Mouse (Mus musculus) CH12.LX (cell line): ENCODE measurements at regions not wholly inside any gene's neighbourhood (a gene's known extent, or its start where the extent isn't known, plus 50 kb on each side); places are given as distances from the start of the nearest gene placed in this dataset.

Experiments used
- DNase-seq: peaks from one replicate; pipeline ENCODE4 v3.0.0-alpha.2; 2013; ENCODE audit errors: extremely low read depth
- H3K27ac ChIP-seq: 2 replicates; pipeline ENCODE4 v1.5.1; 2012; ENCODE audit warnings: low read depth, mild to moderate bottlenecking, control low read depth, moderate library complexity; ENCODE audit not compliant: insufficient read depth
- H3K27me3 ChIP-seq: replicated peaks from 2 replicates; pipeline ENCODE3; 2012; ENCODE audit warnings: inconsistent platforms
- H3K36me3 ChIP-seq, 2 experiments: replicated peaks in 1 of 2; 2 replicates each; pipeline versions ENCODE3 to v1.6.1; 2012; ENCODE audit warnings: inconsistent platforms in 1 of 2, low read length in 1 of 2, mild to moderate bottlenecking in 1 of 2, mixed read lengths in 1 of 2, moderate library complexity in 1 of 2; ENCODE audit not compliant: control insufficient read depth in 1 of 2, insufficient read depth in 1 of 2
- H3K4me1 ChIP-seq, 2 experiments: 2 replicates each; pipeline ENCODE4 v1.6.1; 2012; ENCODE audit warnings: inconsistent platforms in 1 of 2, moderate library complexity in 1 of 2; ENCODE audit not compliant: insufficient read depth in 2 of 2, control insufficient read depth in 1 of 2
- H3K4me2 ChIP-seq: 2 replicates; pipeline ENCODE4 v1.6.1; 2012; ENCODE audit warnings: low read depth, mild to moderate bottlenecking, control low read depth; ENCODE audit not compliant: poor library complexity, insufficient read depth, severe bottlenecking
- H3K4me3 ChIP-seq, 3 experiments: fragments of 150-350 bp in 1 of 3; sonication (generic) in 1 of 3; replicated peaks in 1 of 3; 2 replicates each; pipeline versions ENCODE3 to v1.5.1; 2011 to 2012; ENCODE audit warnings: low read depth in 2 of 3, low read length in 2 of 3, mild to moderate bottlenecking in 2 of 3, moderate library complexity in 2 of 3, control low read depth in 1 of 3, improper control_type of control experiment in 1 of 3, inconsistent platforms in 1 of 3, mixed read lengths in 1 of 3; ENCODE audit not compliant: poor library complexity in 1 of 3
- H3K79me2 ChIP-seq: replicated peaks from 2 replicates; pipeline ENCODE4 v1.6.1; 2012; ENCODE audit warnings: mild to moderate bottlenecking, moderate library complexity; ENCODE audit not compliant: control insufficient read depth, poor library complexity, insufficient read depth, severe bottlenecking; ENCODE audit errors: extremely low read depth
- H3K9ac ChIP-seq: 2 replicates; pipeline ENCODE4 v1.6.1; 2012; ENCODE audit warnings: low read depth, mild to moderate bottlenecking, control low read depth, moderate library complexity; ENCODE audit not compliant: insufficient read depth
- H3K9me3 ChIP-seq: replicated peaks from 2 replicates; pipeline ENCODE3; 2012; ENCODE audit warnings: low read length, inconsistent platforms, mixed read lengths
- BHLHE40 ChIP-seq: IDR thresholded peaks from 2 replicates; pipeline ENCODE4 v1.6.1; 2011; ENCODE audit warnings: mild to moderate bottlenecking, low read depth, low read length, improper control_type of control experiment
- CHD1 ChIP-seq: IDR thresholded peaks from 2 replicates; pipeline ENCODE4 v1.6.1; 2012; ENCODE audit warnings: low read depth, low read length, improper control_type of control experiment, inconsistent platforms
- ELF1 ChIP-seq: IDR thresholded peaks from 2 replicates; pipeline ENCODE4 v1.6.1; 2014; ENCODE audit warnings: low read depth, mild to moderate bottlenecking, inconsistent platforms, low read length, improper control_type of control experiment
- EP300 ChIP-seq: IDR thresholded peaks from 2 replicates; pipeline ENCODE4 v1.6.1; 2011; ENCODE audit warnings: low read length, improper control_type of control experiment
- ETS1 ChIP-seq: conservative IDR thresholded peaks from 2 replicates; pipeline ENCODE4 v1.6.1; 2012; ENCODE audit warnings: low read depth, mild to moderate bottlenecking, inconsistent platforms, low read length, improper control_type of control experiment, moderate library complexity
- HCFC1 ChIP-seq: IDR thresholded peaks from 2 replicates; pipeline ENCODE4 v1.6.1; 2012; ENCODE audit warnings: low read depth, mild to moderate bottlenecking, inconsistent platforms, low read length, improper control_type of control experiment
- JUN ChIP-seq: IDR thresholded peaks from 2 replicates; pipeline ENCODE4 v1.6.1; 2011; ENCODE audit warnings: low read depth, mild to moderate bottlenecking, low read length, improper control_type of control experiment, moderate library complexity; ENCODE audit not compliant: insufficient read depth
- KAT2A ChIP-seq: IDR thresholded peaks from 2 replicates; pipeline ENCODE4 v1.6.1; 2012; ENCODE audit warnings: low read length, improper control_type of control experiment, inconsistent platforms; ENCODE audit not compliant: insufficient replicate concordance
- MAFK ChIP-seq: IDR thresholded peaks from 2 replicates; pipeline ENCODE4 v1.6.1; 2011; ENCODE audit warnings: low read length, improper control_type of control experiment; ENCODE audit not compliant: insufficient replicate concordance
- MXI1 ChIP-seq: IDR thresholded peaks from 2 replicates; pipeline ENCODE4 v1.6.1; 2011; ENCODE audit warnings: mild to moderate bottlenecking, low read depth, low read length, improper control_type of control experiment
- MYC ChIP-seq: IDR thresholded peaks from 2 replicates; pipeline ENCODE4 v1.6.1; 2011; ENCODE audit warnings: low read depth, mild to moderate bottlenecking, improper control_type of control experiment, low read length
- NELFE ChIP-seq: IDR thresholded peaks from 2 replicates; pipeline ENCODE4 v1.6.1; 2011; ENCODE audit warnings: low read depth, low read length, improper control_type of control experiment
- PAX5 ChIP-seq: IDR thresholded peaks from 2 replicates; pipeline ENCODE4 v1.6.1; 2012; ENCODE audit warnings: low read length, inconsistent platforms, mixed read lengths
- RAD21 ChIP-seq: IDR thresholded peaks from 2 replicates; pipeline ENCODE4 v1.6.1; 2011; ENCODE audit warnings: low read depth, mild to moderate bottlenecking, low read length, improper control_type of control experiment, moderate library complexity
- RCOR1 ChIP-seq: conservative IDR thresholded peaks from 2 replicates; pipeline ENCODE4 v1.6.1; 2012; ENCODE audit warnings: low read depth, mild to moderate bottlenecking, inconsistent platforms, low read length, improper control_type of control experiment
- UBTF ChIP-seq: IDR thresholded peaks from 2 replicates; pipeline ENCODE4 v1.6.1; 2012; ENCODE audit warnings: low read depth, mild to moderate bottlenecking, inconsistent platforms, low read length, improper control_type of control experiment, moderate library complexity
- USF1 ChIP-seq: IDR thresholded peaks from 2 replicates; pipeline ENCODE4 v1.6.1; 2014; ENCODE audit warnings: low read depth, mild to moderate bottlenecking, inconsistent platforms, low read length, improper control_type of control experiment
- USF2 ChIP-seq: conservative IDR thresholded peaks from 2 replicates; pipeline ENCODE4 v1.6.1; 2011; ENCODE audit warnings: low read depth, low read length, improper control_type of control experiment
- ZMIZ1 ChIP-seq: IDR thresholded peaks from 2 replicates; pipeline ENCODE4 v1.6.1; 2012; ENCODE audit warnings: low read depth, mild to moderate bottlenecking, inconsistent platforms, low read length, improper control_type of control experiment
- dilution Hi-C: fragments of 300-500 bp; cut with MboI; formaldehyde crosslinking; loops from 2 replicates; pipeline ENCODE4 v1.14.3; 2020; ENCODE audit warnings: low sequenced_read_pairs; ENCODE audit not compliant: extremely low pct_unique_long_range_greater_than_20kb, extremely low pct_ligation_motif_present
- in situ Hi-C: fragments of 300-500 bp; cut with MboI; formaldehyde crosslinking; loops from 3 replicates; pipeline ENCODE4 v1.14.3; 2019; ENCODE audit warnings: low sequenced_read_pairs, low pct_ligation_motif_present, low pct_unique_long_range_greater_than_20kb, mixed read lengths

DNA sequence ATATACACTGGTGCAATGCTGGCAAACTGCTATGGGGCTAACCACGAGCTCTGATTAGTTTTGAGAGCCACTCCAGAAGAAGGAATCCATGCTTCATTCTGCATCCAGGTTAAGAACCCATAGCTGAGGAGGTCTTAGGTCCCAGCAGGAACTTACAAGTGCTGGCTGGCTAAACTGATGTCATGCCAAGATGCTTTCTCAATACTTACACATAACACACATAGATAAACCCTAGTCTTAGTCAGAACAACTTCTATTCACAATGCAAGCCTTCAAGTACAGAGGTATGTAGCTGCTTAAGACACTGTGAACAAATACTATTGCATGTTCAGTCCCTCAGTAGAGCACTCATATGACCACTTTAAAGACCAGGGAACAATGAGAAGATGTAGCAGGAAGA, 352.1 kb upstream of the Arid1b start:
- TF ChIP-seq EP300 (no peak), RCOR1 (no peak), ZMIZ1 (no peak)
- TF ChIP-seq, all 38 proteins: peak for 0
- Histone ChIP-seq H3K36me3 (no peaks in the 10 kb centered on the region), H3K9me3 (no peaks in the 10 kb centered on the region), H3K9ac (no peak overlapping the region), H3K4me2 (no peak overlapping the region), H3K79me2 (no peaks in the 10 kb centered on the region), H3K27me3 (no peaks in the 10 kb centered on the region), H3K4me1 (peaks cover 0 to 5% of the 10 kb centered on the region in 2 experiments; a peak in 3 of 4 replicates), H3K4me3 (no peak overlapping the region), H3K27ac (no peak overlapping the region)
- dilution Hi-C loops: no loop called here
- in situ Hi-C loops: no loop called here
- DNase-seq: no peak

DNA sequence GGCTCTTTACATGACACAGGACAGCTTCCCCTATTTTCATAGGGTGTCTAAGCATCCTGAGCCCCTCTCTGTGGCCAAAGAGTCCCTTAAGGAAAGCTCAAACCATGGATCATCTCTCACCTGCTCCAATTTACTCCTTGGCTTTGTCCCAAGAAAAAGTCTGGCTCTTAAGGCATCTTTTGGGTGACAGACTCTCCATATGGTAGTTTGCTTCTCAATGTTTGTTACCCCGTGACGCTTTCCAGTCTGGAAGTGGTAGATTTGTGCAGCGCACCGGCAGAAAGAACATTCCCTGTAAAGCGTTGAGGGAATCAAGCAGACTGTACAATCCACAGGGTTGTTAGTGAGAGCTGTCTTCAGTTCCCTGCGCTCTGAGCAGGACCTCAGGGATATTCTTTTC, 350.8 kb upstream of the Arid1b start:
- Histone ChIP-seq H3K4me3 (no peak overlapping the region), H3K36me3 (no peaks in the 10 kb centered on the region), H3K79me2 (no peaks in the 10 kb centered on the region), H3K4me2 (no peak overlapping the region), H3K9me3 (no peaks in the 10 kb centered on the region), H3K27me3 (no peaks in the 10 kb centered on the region), H3K4me1 (peaks cover 0 to 5% of the 10 kb centered on the region in 2 experiments; a peak in 3 of 4 replicates), H3K27ac (no peak overlapping the region), H3K9ac (no peak overlapping the region)
- TF ChIP-seq ELF1 (no peak), BHLHE40 (no peak), ETS1 (no peak), CHD1 (no peak), USF2 (no peak), UBTF (no peak), MXI1 (no peak), JUN (no peak), USF1 (no peak), KAT2A (no peak), HCFC1 (no peak), ZMIZ1 (no peak), PAX5 (no peak), MYC (no peak), MAFK (no peak), RAD21 (no peak), NELFE (no peak), RCOR1 (no peak)
- in situ Hi-C loops: no loop called here
- dilution Hi-C loops: no loop called here
- no peak for DNase-seq
